Mouse (Mus musculus): ENCODE results near the gene Duox2.

- TF ChIP-seq CTCF (IDR thresholded peaks at IDR 0.05; ENCODE audit: control insufficient read depth, insufficient read depth, insufficient read length) (no peak), MAX (IDR thresholded peaks at IDR 0.05) (no peak), MYOD1 (IDR thresholded peaks at IDR 0.05; ENCODE audit: control insufficient read depth, insufficient read length, low read depth) (no peak)
Observed at GRCm38 (mm10) chr2:122315372-122315771, 17.1 kb upstream of the Duox2 start, which contains the start of gene Duox1.

Measured in C2C12 (cell line).